Mouse (Mus musculus) splenic B cell, adult 2 months (primary cell): ENCODE measurements around the gene Odr4.
A peak's percentile ranks its signal among the peaks of the same experiment; 100 is the strongest.

Source experiments
- DNase-seq: peaks from one replicate; pipeline ENCODE4 v3.0.0-alpha.2; 2011; ENCODE audit warnings: low read depth, low spot score
- H3K27me3 ChIP-seq: 2 replicates; pipeline ENCODE4 v1.6.1; 2012; ENCODE audit warnings: mild to moderate bottlenecking, low read length, moderate library complexity, mixed read lengths; ENCODE audit not compliant: control insufficient read depth, poor library complexity, insufficient read depth, severe bottlenecking
- H3K36me3 ChIP-seq: 2 replicates; pipeline ENCODE4 v1.6.1; 2012; ENCODE audit warnings: mild to moderate bottlenecking, low read length, moderate library complexity, mixed read lengths; ENCODE audit not compliant: control insufficient read depth, poor library complexity, insufficient read depth, severe bottlenecking

Odr4 gene

DNA sequence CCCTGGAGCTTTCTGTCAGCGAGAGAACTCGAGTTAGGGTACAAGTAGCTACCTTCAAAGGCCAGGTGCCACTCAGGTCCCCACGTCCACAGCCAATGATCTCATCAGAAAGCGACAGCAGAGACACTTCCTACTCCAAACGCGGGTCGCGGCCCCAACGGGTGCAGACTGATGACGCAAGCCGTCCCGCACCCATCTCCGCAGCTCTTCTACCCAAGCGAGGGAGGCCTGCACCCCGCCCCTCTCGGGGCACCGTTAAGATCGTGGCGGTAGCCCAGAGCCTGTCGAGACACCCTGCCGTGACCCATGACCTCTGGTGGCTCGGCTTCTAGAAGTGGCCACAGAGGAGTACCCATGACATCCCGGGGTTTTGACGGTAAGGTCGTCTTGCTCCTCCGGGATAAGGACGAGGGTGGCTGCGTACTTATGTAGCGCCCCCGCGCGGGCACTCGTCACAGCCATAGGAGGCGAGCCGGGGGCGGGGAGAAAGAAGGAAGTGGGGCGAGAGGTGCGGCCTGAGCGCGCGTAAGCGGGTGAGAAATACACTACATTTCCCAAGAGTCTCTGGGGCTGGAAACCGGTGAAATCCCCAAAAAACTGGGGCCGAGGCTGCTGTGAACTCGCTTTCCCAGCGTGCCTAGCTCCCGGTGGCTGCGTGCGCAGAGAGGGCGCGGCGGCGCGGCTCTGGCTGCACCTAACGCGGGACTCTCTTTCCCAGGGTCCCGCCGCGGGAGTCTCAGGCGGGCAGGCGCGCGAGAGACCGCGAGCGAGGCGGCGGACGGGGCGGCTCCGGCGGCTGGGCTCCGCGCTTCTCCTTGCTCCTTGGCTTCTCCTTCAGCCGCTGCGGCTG is at the start of gene Odr4, which contains the start of gene Tpr:
Odr4 (minus strand) TSS at position 443 of the 850 bp plus-strand sequence.
Tpr (plus strand) TSS at position 201 of the 850 bp plus-strand sequence.
- Histone ChIP-seq H3K27me3 (no peaks in the 10 kb centered on the region), H3K36me3 (peaks cover 2% of the 10 kb centered on the region; the same call in 1 of the 2 replicates)
- peak; percentile 99 for DNase-seq

DNA sequence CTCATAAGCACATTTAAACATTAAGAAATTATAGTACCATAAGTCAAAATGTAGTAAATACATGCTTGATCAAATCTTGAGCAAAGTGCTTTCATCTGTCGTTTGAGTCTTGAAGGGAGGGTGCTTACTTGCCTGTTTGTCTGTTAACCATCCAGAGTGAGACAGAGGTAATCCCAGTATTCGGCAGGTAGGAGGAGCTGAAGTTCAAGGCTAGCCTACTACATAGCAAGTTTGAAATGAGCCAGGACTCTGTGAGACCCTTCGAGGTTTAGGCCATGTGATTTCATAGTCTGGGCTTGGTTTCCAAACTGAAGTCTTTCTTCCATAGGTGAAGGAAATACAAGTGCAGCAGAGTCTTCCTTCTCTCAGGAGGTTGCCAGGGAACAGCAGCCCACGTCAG is 48.9 kb upstream of the Odr4 start:
- Histone ChIP-seq H3K27me3 (no peaks in the 10 kb centered on the region), H3K36me3 (peaks cover 20% of the 10 kb centered on the region)
- DNase-seq, result no peak

DNA sequence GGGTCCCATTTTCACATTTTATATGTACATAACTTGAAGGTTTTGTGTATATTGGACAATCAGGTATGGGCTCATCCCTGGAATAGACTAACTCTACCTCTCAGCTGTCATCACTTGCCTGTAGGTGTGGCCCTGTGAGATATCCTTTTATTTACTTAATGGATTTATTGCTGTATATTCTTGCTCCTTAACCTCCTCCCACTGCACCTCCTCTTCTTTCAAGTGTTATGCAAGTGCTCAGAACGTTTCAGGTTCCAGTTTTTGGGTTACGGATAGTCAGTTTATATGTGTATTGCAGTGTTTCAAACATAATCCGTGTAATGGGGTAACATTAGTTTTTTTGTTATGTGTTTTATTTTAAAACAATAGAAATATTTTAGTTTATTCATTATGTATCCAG is 45.8 kb upstream of the Odr4 start:
- DNase-seq, result no peak
- Histone ChIP-seq H3K27me3 (no peaks in the 10 kb centered on the region), H3K36me3 (peaks cover 21% of the 10 kb centered on the region)

DNA sequence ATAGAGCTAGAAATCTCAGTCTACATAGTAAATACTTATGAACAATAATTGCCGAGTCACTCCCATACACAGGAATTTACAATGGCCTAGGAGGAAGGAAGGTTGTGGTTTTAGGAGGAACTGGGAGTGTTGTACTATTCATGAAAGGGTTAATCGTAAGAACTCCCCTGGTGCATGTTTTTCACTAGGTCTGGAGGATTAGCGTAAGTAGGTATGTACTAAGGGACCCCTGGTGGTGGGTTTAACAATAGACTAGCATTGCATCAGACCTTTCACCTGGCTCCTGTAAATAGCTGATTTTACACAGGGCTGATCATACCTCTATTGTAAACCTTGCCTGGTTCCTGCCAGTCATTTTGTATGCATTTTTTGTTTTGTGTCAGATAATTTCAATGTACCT is 33.3 kb upstream of the Odr4 start:
- Histone ChIP-seq H3K36me3 (peaks cover 50% of the 10 kb centered on the region), H3K27me3 (no peaks in the 10 kb centered on the region)
- no peak for DNase-seq

DNA sequence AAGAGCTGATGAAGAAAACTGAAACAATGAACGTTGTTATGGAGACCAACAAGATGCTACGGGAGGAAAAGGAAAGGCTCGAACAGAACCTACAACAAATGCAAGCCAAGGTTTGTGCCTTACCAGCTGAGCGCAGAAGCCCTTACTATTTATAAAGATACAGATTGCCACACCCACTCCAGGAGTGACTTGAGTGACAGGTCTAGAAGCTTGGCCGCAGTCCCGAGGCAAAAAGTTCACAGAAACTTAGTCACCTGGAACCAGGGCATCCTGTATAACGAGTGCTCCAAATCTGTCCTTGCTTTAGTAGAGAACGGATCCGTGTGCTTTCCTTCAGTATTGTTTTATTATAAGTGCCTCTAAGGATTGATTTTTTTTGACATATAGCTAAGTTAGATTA is 32.8 kb upstream of the Odr4 start:
- no peaks in the 10 kb centered on the region for H3K27me3 ChIP-seq
- DNase-seq, result no peak

DNA sequence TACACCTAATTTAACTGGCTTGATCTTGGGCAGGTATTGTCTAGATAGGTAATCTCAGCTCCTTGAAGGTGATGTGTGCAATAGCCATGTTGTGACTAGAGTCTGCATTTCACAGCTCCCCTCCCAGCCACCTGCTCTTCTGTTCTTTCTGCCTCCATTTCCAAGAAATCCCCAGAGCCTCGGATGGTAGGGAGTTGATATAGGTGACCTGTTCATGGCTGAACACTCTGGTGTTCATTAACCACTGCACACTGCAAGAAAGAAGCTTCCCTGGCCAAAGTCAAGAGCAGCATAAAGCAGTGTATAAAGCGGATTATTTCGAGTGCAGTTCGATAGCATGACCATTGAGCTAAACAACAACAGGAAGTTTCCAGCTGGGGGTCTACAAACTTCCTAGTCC is 25.5 kb upstream of the Odr4 start:
- no peaks in the 10 kb centered on the region for H3K27me3 ChIP-seq
- peaks cover 26% of the 10 kb centered on the region for H3K36me3 ChIP-seq
- no peak for DNase-seq

More for the DNA sequence above, 32.8 kb upstream of the Odr4 start:
- H3K36me3 ChIP-seq, result peaks cover 51% of the 10 kb centered on the region

DNA sequence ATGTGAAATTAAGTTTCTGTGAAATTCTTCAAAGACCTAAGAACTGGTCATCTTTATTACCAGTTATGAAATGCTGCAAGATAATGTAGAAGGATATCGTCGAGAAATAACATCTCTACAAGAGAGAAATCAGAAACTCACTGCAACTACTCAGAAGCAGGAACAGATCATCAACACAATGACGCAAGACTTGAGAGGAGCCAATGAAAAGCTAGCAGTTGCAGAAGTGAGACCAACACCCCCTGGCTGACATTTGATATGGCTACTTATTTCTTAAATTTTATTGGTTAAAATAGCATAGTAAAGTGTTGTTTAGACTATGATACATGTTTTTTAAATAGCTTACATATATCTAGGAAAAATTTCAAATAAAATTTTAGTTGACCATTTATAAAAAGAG is 23.1 kb upstream of the Odr4 start:
- Histone ChIP-seq H3K27me3 (no peaks in the 10 kb centered on the region), H3K36me3 (peaks cover 23% of the 10 kb centered on the region)
- DNase-seq, result no peak

DNA sequence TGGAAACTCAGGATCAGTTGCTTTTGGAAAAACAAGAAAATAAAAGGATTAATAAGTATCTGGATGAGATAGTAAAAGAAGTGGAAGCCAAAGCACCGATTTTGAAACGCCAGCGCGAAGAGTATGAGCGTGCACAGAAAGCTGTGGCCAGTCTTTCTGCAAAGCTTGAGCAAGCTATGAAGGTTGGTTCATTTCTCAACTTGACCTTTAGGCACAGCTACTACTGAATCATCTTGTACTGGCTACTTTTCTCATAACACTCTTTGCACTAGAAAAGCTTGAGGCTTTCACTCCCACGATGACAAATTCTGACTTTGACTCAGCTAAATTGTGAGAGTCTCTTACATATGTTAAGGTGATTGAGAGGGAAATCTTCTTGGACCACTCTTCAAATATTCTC is 17.1 kb upstream of the Odr4 start:
- DNase-seq, result no peak
- H3K27me3 ChIP-seq, result no peaks in the 10 kb centered on the region
- peaks cover 18% of the 10 kb centered on the region for H3K36me3 ChIP-seq

DNA sequence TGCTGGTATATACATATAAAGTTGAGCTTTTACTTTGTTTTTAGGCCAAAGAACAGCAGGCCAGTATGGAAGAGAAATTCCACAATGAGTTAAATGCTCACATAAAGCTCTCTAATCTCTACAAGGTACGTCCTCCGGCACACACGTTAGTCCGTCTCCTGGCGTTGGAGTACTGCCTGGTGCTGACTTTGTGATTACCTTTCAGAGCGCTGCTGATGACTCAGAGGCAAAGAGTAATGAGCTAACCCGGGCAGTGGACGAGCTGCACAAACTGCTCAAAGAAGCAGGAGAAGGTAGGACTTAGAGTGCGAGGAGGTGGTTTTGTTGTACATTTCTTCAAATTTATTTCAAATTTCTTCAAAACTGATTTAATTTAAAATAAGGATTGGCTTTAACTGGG is 14.4 kb upstream of the Odr4 start:
- no peaks in the 10 kb centered on the region for H3K27me3 ChIP-seq

DNA sequence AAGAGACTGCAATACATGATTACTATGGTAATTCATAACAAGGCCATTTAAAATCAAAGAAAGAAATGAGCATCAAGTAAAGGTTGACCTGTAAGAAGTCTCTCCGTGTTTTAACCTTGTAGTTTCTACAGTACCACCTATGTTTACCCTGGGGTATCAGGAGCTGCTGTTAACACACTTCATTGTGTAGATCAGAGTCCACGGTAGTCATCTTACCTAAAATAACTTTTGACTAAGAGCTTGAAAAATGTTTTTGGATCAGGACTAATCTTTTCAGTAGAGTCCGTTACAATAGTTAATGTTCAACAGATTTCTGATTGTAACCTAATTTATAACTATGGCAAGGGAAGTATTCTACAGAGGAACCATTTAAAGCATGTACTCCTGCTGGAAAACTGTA is 11.7 kb upstream of the Odr4 start:
- Histone ChIP-seq H3K27me3 (no peaks in the 10 kb centered on the region), H3K36me3 (peaks cover 16% of the 10 kb centered on the region)
- DNase-seq, result no peak

More for the DNA sequence above, 14.4 kb upstream of the Odr4 start:
- peaks cover 17% of the 10 kb centered on the region for H3K36me3 ChIP-seq
- no peak for DNase-seq

DNA sequence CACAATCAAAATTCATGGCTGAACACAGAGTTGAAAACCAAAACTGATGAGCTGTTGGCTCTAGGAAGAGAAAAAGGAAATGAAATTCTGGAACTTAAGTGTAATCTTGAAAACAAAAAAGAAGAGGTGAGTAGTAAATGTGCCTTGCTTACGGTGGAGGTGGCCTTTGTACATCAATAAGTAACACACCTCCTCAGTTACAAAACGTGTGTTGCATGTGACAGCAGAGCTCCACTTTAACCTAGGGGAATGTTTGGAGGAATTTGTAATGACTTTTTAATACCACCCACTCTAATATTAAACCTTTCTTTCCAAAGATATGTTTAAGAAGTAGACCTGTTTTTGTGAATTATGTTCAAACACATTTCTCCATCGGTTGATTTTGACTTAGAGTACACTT is 11.0 kb upstream of the Odr4 start:
- H3K36me3 ChIP-seq, result peaks cover 15% of the 10 kb centered on the region
- DNase-seq, result no peak

DNA sequence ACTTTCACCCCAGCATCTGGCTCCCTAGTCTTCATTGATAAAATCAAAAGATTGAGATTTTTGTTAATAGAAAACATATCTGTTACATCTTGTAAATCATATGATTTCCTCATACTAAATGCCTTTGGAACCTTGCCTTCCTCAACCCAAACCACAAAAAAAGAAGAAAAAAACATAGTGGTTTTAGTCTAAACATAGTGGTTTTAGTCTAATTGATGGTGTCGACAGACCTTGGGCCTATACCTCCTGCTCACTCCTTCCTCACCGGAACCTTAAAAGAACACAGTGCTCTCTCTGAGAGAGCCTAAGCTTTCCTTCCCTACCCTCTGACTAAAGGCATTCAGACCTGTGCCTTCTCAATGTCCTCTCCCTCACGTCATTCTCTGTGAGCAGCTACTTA is 3.1 kb upstream of the Odr4 start:
- Histone ChIP-seq H3K36me3 (peaks cover 3% of the 10 kb centered on the region), H3K27me3 (no peaks in the 10 kb centered on the region)
- no peak for DNase-seq

More for the DNA sequence above, 11.0 kb upstream of the Odr4 start:
- no peaks in the 10 kb centered on the region for H3K27me3 ChIP-seq

DNA sequence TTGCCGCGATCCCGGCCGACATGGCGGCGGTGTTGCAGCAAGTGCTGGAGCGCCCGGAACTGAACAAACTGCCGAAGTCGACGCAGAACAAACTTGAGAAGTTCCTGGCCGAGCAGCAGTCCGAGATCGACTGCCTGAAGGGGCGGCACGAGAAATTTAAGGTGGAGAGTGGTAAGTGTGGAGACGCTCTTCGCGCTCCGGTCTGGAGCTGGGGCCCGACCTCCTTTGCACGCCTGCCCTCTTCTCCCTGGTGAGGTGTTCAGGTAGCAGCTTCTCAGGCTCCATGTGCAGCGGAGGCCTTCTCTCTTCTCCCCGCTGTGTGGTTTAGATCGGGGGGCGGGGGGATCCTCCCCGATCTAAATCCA is 590 bp upstream of the Odr4 start:
- Histone ChIP-seq H3K36me3 (peaks cover 2% of the 10 kb centered on the region), H3K27me3 (no peaks in the 10 kb centered on the region)
- DNase-seq, result no peak

DNA sequence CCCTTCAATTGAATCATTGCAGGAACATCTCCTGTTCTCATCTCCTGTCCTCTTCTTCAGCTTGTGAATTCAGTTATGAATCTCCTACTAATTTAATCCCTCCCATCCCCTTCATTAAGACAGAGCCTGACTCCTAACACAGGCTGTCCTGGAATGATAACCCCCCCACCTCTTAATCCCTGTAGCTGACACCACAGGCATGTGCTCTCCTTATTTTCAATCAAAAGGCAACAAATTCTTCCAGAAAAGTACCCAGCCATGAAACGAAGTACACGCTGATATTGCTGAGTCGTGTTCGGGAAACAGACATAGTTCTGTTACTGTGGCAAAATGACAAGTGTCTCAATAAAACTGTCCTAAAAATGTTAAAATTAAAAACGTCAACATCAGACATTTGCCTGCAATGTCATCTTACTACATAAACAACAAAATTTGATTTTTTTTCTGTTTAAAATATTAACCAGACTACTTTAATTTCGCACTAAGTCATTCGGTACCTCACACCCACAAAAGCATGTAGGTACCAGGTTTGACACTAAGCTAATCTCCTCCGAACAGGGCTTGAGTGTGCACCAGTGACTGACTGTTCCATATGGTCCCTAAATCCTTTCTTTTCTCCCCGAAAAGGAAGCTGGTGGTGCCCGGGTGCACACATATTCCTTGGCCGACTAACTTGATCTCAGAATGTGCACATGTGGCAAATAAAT is 796 bp downstream of the Odr4 start:
- DNase-seq, result no peak
- Histone ChIP-seq H3K36me3 (peaks cover 2% of the 10 kb centered on the region; the same call in 1 of the 2 replicates), H3K27me3 (no peaks in the 10 kb centered on the region)

DNA sequence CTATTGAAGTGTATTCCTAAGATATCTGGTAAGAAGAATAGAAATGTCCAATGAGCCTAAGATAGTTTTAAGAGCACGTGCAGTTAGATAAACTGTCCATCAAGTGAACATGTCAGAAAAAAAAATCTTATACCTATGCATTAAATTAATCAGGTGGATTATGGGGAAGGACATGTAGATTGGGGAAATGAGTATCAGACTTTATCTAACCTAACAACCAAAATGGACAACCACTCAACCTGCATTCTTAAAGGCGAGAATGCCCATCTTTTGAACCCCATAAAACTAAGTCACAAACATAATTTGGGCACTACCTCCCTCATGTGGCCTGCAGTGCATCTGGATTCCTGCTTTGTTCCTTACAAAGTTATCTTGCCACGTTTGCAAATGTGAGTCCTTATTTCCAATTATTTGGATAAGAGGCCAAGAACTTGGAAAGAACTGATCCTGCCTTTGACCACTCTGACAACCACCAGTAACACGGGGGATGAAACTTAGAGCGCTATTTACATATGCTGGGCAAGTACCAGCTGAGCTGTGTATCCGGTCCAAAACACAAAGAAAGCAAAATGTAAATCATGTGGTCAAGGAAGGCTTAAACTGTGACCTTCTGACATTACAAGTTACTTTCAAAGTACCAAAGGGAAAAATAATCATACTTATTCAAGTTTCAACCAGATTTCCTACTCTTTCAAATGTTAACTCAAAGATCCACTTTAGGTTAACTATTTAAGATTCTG is 3.3 kb downstream of the Odr4 start:
- peak; percentile 68 for DNase-seq
- H3K36me3 ChIP-seq, result no peaks in the 10 kb centered on the region
- H3K27me3 ChIP-seq, result no peaks in the 10 kb centered on the region
